Mouse (Mus musculus) G1E (cell line): Measurements from ENCODE around the gene Rassf8.

Experiments used
- CTCF ChIP-seq: IDR thresholded peaks from 2 replicates; pipeline ENCODE4 v1.5.1; 2012; ENCODE audit warnings: low read depth, low read length, inconsistent platforms, mixed read lengths
- GATA1 ChIP-seq: IDR thresholded peaks from 2 replicates; pipeline ENCODE4 v1.6.1; 2012; ENCODE audit warnings: borderline replicate concordance, low read length, inconsistent platforms, mixed read lengths

DNA sequence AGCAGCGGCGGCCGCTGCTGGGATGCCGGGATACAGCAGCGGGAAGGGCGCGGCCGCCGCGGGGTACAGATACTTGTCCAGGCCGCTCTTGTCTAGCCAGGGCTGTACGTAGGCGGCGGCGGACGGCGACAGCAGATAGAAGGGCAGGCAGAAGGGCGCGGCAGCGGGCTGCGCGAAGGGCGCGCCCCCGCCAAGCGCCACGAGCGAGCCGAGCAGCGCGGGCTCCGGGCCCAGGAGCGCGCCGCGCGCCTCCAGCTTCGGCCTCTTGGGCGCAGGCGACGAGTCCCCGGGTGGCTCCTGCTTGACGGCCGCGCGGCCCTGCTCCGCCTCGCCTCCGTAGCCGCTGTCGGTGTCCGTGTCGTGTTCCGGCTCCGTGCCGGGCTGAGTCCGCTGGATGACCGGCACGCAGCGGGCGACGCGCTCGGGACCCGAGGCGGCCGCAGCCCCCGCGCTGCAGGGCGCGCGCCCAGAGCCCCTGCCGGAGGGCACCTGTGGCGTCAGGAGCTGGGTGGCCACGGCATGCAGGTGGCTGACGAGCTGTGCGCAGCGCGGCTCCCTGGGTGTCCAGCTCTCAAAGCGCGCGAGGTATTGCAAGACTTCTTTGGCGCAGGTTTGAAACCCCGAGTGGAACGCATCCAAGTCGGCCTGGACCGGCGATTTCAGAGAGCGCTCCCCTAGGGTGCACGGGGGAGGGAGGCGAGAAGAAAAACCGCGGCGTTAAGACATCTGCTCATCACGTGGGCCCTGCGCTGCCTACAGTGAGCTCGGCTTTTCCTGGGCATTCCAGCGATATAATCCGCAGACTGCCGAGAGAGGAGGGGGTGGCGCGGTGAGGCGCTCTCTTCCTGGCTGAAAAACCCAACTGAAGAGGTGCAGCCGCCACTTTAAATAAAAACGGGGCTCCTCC lies 116.8 kb downstream of the Rassf8 start:
- no peak for TF ChIP-seq CTCF
- TF ChIP-seq GATA1: no peak
